Mouse (Mus musculus): Measurements from ENCODE around the gene Hip1r.

Gene Hip1r

GRCm38 (mm10) chr5:123974179-123974485 is 704 bp downstream of the Hip1r start:
- DNase-seq (ENCODE audit: low read depth) = no peak

- no peak for DNase-seq (ENCODE audit: low read depth)
Observed at GRCm38 (mm10) chr5:123974616-123975111, 1.2 kb downstream of the Hip1r start.

GRCm38 (mm10) chr5:123975668-123976180 is 2.3 kb downstream of the Hip1r start:
- no peak for DNase-seq (ENCODE audit: low read depth)

- no peak for DNase-seq (ENCODE audit: low read depth)
Observed at GRCm38 (mm10) chr5:123977231-123977630, 3.8 kb downstream of the Hip1r start.

- DNase-seq (ENCODE audit: low read depth) = no peak
Observed at GRCm38 (mm10) chr5:123978131-123978530, 4.7 kb downstream of the Hip1r start.

- no peak for DNase-seq (ENCODE audit: low read depth)
Observed at GRCm38 (mm10) chr5:123979221-123979979, 6.0 kb downstream of the Hip1r start.

GRCm38 (mm10) chr5:123979980-123980369 is 6.5 kb downstream of the Hip1r start:
- no peak for DNase-seq (ENCODE audit: low read depth)

GRCm38 (mm10) chr5:123980521-123981249 is 7.3 kb downstream of the Hip1r start:
- peak; percentile 69 for DNase-seq (ENCODE audit: low read depth)

- DNase-seq (ENCODE audit: low read depth) = no peak
Observed at GRCm38 (mm10) chr5:123981250-123981554, 7.8 kb downstream of the Hip1r start.

GRCm38 (mm10) chr5:123982838-123983237 is 9.4 kb downstream of the Hip1r start:
- DNase-seq (ENCODE audit: low read depth) = no peak

- DNase-seq (ENCODE audit: low read depth) = no peak
Observed at GRCm38 (mm10) chr5:123985434-123985833, 12.0 kb downstream of the Hip1r start.

GRCm38 (mm10) chr5:123986925-123987324 is 13.5 kb downstream of the Hip1r start:
- no peak for DNase-seq (ENCODE audit: low read depth)

- no peak for DNase-seq (ENCODE audit: low read depth)
Observed at GRCm38 (mm10) chr5:123987511-123987910, 14.1 kb downstream of the Hip1r start.

- no peak for DNase-seq (ENCODE audit: low read depth)
Observed at GRCm38 (mm10) chr5:123989941-123990885, 16.8 kb downstream of the Hip1r start.

GRCm38 (mm10) chr5:123991321-123991720 is 17.9 kb downstream of the Hip1r start:
- no peak for DNase-seq (ENCODE audit: low read depth)

GRCm38 (mm10) chr5:123992193-123992637 is 18.8 kb downstream of the Hip1r start:
- DNase-seq (ENCODE audit: low read depth) = peak; percentile 88

- DNase-seq (ENCODE audit: low read depth) = no peak
Observed at GRCm38 (mm10) chr5:123992794-123993193, 19.4 kb downstream of the Hip1r start.

GRCm38 (mm10) chr5:123993263-123994036 is 20.0 kb downstream of the Hip1r start:
- peak; percentile 76 for DNase-seq (ENCODE audit: low read depth)

- no peak for DNase-seq (ENCODE audit: low read depth)
Observed at GRCm38 (mm10) chr5:123994468-123994867, 21.0 kb downstream of the Hip1r start.

GRCm38 (mm10) chr5:123995388-123995787 is 22.0 kb downstream of the Hip1r start:
- no peak for DNase-seq (ENCODE audit: low read depth)

GRCm38 (mm10) chr5:123996194-123996593 is 22.8 kb downstream of the Hip1r start:
- no peak for DNase-seq (ENCODE audit: low read depth)

Measured in fibroblast of lung, adult 2 months (primary cell).